Mouse (Mus musculus): Measurements from ENCODE around the gene Dop1a.

DNA sequence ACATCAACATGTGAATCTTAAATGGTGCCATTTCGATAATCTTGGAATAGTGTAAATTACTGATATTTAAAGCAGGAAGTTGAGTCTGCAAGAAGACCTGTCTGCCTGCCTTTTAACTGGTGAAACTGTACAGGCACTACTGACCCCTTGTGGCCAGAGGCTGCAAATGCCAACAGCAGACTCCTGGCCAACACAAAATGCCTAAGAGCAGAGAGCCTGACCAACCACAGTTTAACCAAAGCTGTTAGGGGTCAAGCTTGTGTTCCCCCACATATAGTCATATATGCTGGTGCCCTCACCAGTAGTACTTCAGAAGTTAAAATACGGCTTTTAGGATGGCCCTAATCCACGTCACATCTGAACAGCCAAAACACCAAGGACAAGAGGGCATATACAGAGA is 116.8 kb downstream of the Dop1a start:
- TF ChIP-seq GATA1 (IDR thresholded peaks at IDR 0.05; ENCODE audit: borderline replicate concordance, low read length) (no peak), FLI1 (IDR thresholded peaks at IDR 0.05; ENCODE audit: low read length) (no peak)

Data from megakaryocyte, embryonic 14.5 days (primary cell).